Mouse (Mus musculus) testis, adult 2 months (tissue): ENCODE results near the gene Rsph14. TPM values are rescaled to one million over a fixed set of nuclear protein-coding genes. Genes with fewer than 3 reads are reported as not detected.
A peak's percentile ranks its signal among the peaks of the same experiment; 100 is the strongest.

Source experiments
- H3K27ac ChIP-seq: fragments of 200-500 bp; 2 replicates; pipeline ENCODE4 v1.5.1; 2012; ENCODE audit warnings: low read depth, low read length; ENCODE audit not compliant: control insufficient read depth, insufficient read depth
- H3K27me3 ChIP-seq: fragments of 200-500 bp; 2 replicates; pipeline ENCODE4 v1.6.1; 2012; ENCODE audit warnings: mild to moderate bottlenecking, low read length, moderate library complexity; ENCODE audit not compliant: control insufficient read depth, insufficient read depth
- H3K36me3 ChIP-seq: fragments of 200-500 bp; 2 replicates; pipeline ENCODE4 v1.6.1; 2012; ENCODE audit warnings: mild to moderate bottlenecking, low read length; ENCODE audit not compliant: control insufficient read depth, insufficient read depth
- H3K4me1 ChIP-seq: fragments of 200-500 bp; 2 replicates; pipeline ENCODE4 v1.6.1; 2012; ENCODE audit warnings: low read length; ENCODE audit not compliant: control insufficient read depth, insufficient read depth
- H3K4me3 ChIP-seq: fragments of 200-500 bp; 2 replicates; pipeline ENCODE4 v1.5.1; 2012; ENCODE audit warnings: low read depth, mild to moderate bottlenecking, low read length, moderate library complexity, mixed read lengths; ENCODE audit not compliant: control insufficient read depth
- CTCF ChIP-seq: fragments of 200-500 bp; IDR thresholded peaks from 2 replicates; pipeline ENCODE4 v1.5.1; 2012; ENCODE audit warnings: low read depth, mild to moderate bottlenecking, inconsistent platforms, low read length, moderate library complexity; ENCODE audit not compliant: control insufficient read depth, insufficient read depth, insufficient replicate concordance
- POLR2A ChIP-seq: fragments of 200-500 bp; IDR thresholded peaks from 2 replicates; pipeline ENCODE4 v1.6.1; 2012; ENCODE audit warnings: low read depth, mild to moderate bottlenecking, inconsistent platforms, low read length, moderate library complexity; ENCODE audit not compliant: control insufficient read depth
- polyA plus RNA-seq: library from polyadenylated mRNA; depleted of rRNA; stranded (reverse); fragments of >200 nt; gene quantifications from 2 replicates; pipeline ENCODE4 v1.2.3, GENCODE M21; 2012; rRNA removed

Rsph14 gene
- polyA plus RNA-seq, 1 experiment, result 43.4 TPM

- no peak for TF ChIP-seq CTCF
- no peak for TF ChIP-seq POLR2A
- H3K4me3 ChIP-seq, result no peak overlapping the region
- H3K4me1 ChIP-seq, result no peaks in the 10 kb centered on the region; the same call in 1 of the 2 replicates
- no peak overlapping the region for H3K27ac ChIP-seq
- H3K27me3 ChIP-seq, result no peaks in the 10 kb centered on the region
- no peaks in the 10 kb centered on the region for H3K36me3 ChIP-seq
These were observed 108.1 kb downstream of the Rsph14 start for GRCm38 (mm10) chr10:74924274-74924673.

DNA sequence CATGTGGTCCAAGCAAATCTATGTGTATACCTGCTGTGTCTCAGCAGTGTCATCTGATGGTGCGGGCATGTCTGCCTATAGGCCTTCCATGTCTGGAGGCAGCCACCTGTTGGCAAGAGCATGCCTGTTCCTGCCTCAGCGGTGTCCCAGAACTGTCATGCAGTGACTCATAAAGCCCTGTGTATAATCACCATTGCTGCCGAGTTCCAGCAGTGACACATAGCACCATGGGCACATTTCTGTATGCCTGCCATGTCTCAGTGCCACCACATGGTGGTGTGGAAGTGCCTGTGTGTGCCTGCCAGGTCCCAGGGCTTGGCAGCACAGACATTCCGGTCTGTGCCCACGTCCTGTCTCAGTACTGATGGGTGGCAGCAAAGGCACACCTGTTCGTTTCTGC is 109.6 kb downstream of the Rsph14 start:
- no peaks in the 10 kb centered on the region; the same call in 1 of the 2 replicates for H3K4me1 ChIP-seq
- no peaks in the 10 kb centered on the region for H3K36me3 ChIP-seq
- no peak overlapping the region for H3K4me3 ChIP-seq
- TF ChIP-seq CTCF (peak; percentile 63; the same call in 1 of the 2 replicates), POLR2A (no peak)
- H3K27me3 ChIP-seq, result no peaks in the 10 kb centered on the region
- H3K27ac ChIP-seq, result no peak overlapping the region

- Histone ChIP-seq H3K4me1 (no peaks in the 10 kb centered on the region; the same call in 1 of the 2 replicates), H3K27ac (no peak overlapping the region), H3K36me3 (no peaks in the 10 kb centered on the region), H3K4me3 (no peak overlapping the region), H3K27me3 (no peaks in the 10 kb centered on the region)
- TF ChIP-seq CTCF, result no peak
- TF ChIP-seq POLR2A, result no peak
These were observed 110.8 kb downstream of the Rsph14 start for GRCm38 (mm10) chr10:74921614-74922013.

DNA sequence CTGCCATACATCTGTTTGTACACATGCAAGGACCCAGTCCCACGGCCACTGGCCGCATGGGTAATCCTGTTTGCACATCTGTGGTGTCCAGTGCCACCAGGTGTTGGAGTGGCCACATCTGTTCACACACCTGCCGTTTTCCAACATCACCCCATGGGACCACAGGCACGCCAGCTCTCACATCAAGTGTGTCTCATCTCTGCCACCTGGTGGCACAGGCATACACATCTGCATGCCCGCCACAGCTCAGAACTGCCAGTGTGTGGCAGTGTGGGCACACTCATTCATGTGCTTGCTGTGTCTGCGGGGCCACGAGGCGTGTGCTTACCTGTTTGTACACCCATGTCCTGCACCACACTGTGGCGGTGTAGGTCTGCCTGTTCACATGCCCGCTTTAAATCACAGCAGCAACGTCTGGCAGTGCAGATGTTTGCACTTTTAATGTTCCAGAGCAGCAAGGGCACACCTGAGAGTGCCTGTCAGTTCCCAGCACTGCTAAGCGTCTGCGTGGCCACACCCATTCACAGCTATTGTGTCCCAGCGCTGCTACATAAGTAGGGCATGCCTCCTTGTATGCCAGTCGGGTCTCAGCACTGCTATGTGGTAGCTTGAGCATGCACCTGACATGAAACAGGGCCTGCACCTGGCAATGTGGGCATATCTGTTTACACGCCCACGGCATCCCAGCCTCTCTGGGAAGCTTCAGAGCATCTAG is 111.4 kb downstream of the Rsph14 start:
- no peaks in the 10 kb centered on the region; the same call in 1 of the 2 replicates for H3K4me1 ChIP-seq
- no peak overlapping the region for H3K27ac ChIP-seq
- no peaks in the 10 kb centered on the region for H3K27me3 ChIP-seq
- no peaks in the 10 kb centered on the region for H3K36me3 ChIP-seq
- H3K4me3 ChIP-seq, result no peak overlapping the region
- TF ChIP-seq POLR2A (no peak; the same call in 1 of the 2 replicates), CTCF (peak; percentile 74; the same call in 1 of the 2 replicates)

DNA sequence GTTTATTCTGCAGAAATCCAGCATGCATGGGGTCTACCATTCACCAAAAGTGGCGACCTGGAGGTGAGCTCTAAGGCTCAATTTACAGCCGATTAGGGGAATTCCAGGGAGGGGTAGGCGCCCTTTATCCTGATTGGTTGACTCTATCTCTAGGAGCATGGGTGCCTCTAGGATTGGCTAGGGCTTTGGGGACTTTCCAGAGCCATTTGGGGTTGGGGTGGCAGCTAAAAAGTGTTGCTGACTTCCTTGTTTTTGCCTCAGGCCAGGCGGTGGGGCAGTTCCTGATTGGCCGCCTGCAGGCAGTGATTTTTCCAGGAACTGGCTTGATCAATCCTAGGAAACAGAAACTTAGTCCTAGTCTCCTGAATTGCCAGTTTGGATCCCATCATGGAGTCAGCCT is 113.1 kb downstream of the Rsph14 start:
- Histone ChIP-seq H3K4me3 (no peak overlapping the region), H3K27ac (no peak overlapping the region), H3K4me1 (no peaks in the 10 kb centered on the region), H3K27me3 (no peaks in the 10 kb centered on the region), H3K36me3 (no peaks in the 10 kb centered on the region)
- TF ChIP-seq POLR2A (no peak), CTCF (no peak)

DNA sequence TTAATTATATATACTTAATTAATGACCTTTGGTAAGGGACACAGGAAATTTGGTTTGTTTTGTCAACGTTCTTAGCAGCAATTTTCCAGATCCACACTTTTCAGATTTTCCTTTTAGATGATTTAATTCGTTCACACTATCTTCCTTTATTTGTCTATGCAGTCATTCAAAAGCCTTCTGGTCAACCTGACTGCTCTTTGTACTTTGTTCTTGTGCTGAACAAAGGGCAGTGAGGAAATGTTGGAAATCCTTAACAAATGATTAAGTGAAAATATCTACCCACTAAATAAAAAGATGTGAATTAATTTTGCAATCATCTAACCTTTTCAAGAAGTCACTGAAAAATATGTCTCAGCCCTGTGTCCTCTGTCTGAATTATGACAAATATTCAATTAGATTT is 124.0 kb downstream of the Rsph14 start:
- Histone ChIP-seq H3K4me3 (no peak overlapping the region), H3K4me1 (no peaks in the 10 kb centered on the region), H3K36me3 (no peaks in the 10 kb centered on the region), H3K27me3 (no peaks in the 10 kb centered on the region), H3K27ac (no peak overlapping the region)
- TF ChIP-seq CTCF (no peak), POLR2A (no peak)

Other genes starting within 250 kb of the Rsph14 start
- gene Gnaz, start 65.4 kb downstream of the Rsph14 start, polyA plus RNA-seq, result 2.4 and 2.9 TPM in 2 replicates
- gene Rab36, start 4.5 kb upstream of the Rsph14 start, polyA plus RNA-seq, result 29.3 and 35.3 TPM in 2 replicates
- 11.7 and 15.0 TPM in 2 replicates for gene Bcr, start 28.0 kb upstream of the Rsph14 start, polyA plus RNA-seq
- gene Specc1l, start 179.5 kb upstream of the Rsph14 start, polyA plus RNA-seq, result 20.7 and 24.2 TPM in 2 replicates